Mouse (Mus musculus) stomach, postnatal 0 days (tissue): ENCODE results near the gene Slain2.

Experiments used
- CTCF ChIP-seq: IDR thresholded peaks from 2 replicates; pipeline ENCODE4 v1.5.1; 2016; ENCODE audit warnings: antibody characterized with exemption, low read depth, mild to moderate bottlenecking, moderate library complexity
- EP300 ChIP-seq: optimal IDR thresholded peaks from 2 replicates; pipeline ENCODE3; 2016; ENCODE audit warnings: antibody characterized with exemption

DNA sequence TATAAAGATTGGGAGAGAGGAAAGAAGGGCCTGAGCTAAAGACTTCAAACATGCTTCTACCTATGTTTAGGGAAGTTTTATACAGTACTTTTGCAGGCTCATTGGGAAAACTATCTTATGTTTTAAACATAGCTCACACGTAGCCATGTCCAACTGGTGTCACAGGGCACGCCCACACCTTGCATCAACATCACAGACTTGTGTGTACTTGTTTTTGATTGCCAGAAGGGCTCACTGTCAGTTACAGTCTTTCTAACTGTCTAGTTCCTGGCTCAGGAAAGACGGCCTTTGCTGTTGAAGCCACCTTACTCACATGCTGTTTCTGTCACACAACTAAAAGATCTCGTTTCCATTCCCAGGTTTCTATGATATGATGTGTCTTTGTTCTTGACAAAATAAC is 62.4 kb downstream of the Slain2 start:
- TF ChIP-seq CTCF (no peak), EP300 (no peak)
